Mouse (Mus musculus) heart, embryonic 12.5 days (tissue): Measurements from ENCODE around the gene Sept12. TPM values are rescaled to one million over a fixed set of nuclear protein-coding genes. Genes with fewer than 3 reads are reported as not detected.

ENCODE experiments used
- ATAC-seq: fragments of 200-750 bp; cut with Nextera tagmentation; 2 replicates; pipeline ENCODE4 v1.8.0; 2017; ENCODE audit warnings: moderate TSS enrichment, moderate library complexity; ENCODE audit not compliant: insufficient number of reproducible peaks, low FRiP score
- H3K27ac ChIP-seq: fragments of 300-500 bp; sonication (generic); 2 replicates; pipeline ENCODE4 v1.5.1; 2016; ENCODE audit warnings: mild to moderate bottlenecking, moderate library complexity; ENCODE audit not compliant: poor library complexity, severe bottlenecking
- H3K27me3 ChIP-seq: fragments of 300-500 bp; sonication (generic); replicated peaks from 2 replicates; pipeline ENCODE4 v1.6.1; 2016; ENCODE audit warnings: mild to moderate bottlenecking, moderate library complexity
- H3K36me3 ChIP-seq: fragments of 300-500 bp; sonication (generic); 2 replicates; pipeline ENCODE4 v1.6.1; 2016; ENCODE audit warnings: mild to moderate bottlenecking, moderate library complexity
- H3K4me1 ChIP-seq: fragments of 300-500 bp; sonication (generic); replicated peaks from 2 replicates; pipeline ENCODE4 v1.6.1; 2016; ENCODE audit warnings: mild to moderate bottlenecking
- H3K4me2 ChIP-seq: fragments of 300-500 bp; sonication (generic); 2 replicates; pipeline ENCODE4 v1.6.1; 2016; ENCODE audit warnings: mild to moderate bottlenecking, moderate library complexity
- H3K4me3 ChIP-seq: fragments of 300-500 bp; sonication (generic); 2 replicates; pipeline ENCODE4 v1.5.1; 2016; ENCODE audit warnings: mild to moderate bottlenecking
- H3K9ac ChIP-seq: fragments of 300-500 bp; sonication (generic); 2 replicates; pipeline ENCODE4 v1.6.1; 2016; ENCODE audit warnings: mild to moderate bottlenecking, moderate library complexity
- H3K9me3 ChIP-seq: fragments of 300-500 bp; sonication (generic); replicated peaks from 2 replicates; pipeline ENCODE4 v1.6.1; 2016; ENCODE audit warnings: mild to moderate bottlenecking, moderate library complexity
- WGBS: fragments of 180-500 bp; shearing (Covaris S2); methylation state at CpG from one replicate; pipeline ENCODE4 v1.1.7; 2016; 5-methylcytosine and 5-hydroxymethylcytosine counted together
- polyA plus RNA-seq: library from polyadenylated mRNA; unstranded; fragments of >200 nt; fragmentation: Nextera tagmentation; extraction: Ambion mirVana; gene quantifications from 2 replicates; pipeline ENCODE4 v1.2.1, GENCODE M21; 2016

The Sept12 gene
- polyA plus RNA-seq, 1 experiment from 2014 or later = not detected

- Histone ChIP-seq H3K9ac (no peak overlapping the region), H3K4me1 (peaks cover 23% of the 10 kb centered on the region), H3K27ac (no peak overlapping the region), H3K36me3 (no peaks in the 10 kb centered on the region), H3K9me3 (no peaks in the 10 kb centered on the region), H3K4me2 (no peak overlapping the region), H3K4me3 (no peak overlapping the region), H3K27me3 (no peaks in the 10 kb centered on the region)
- 80% methylated on average over 5 of the region's 5 CpGs for WGBS
- ATAC-seq = no peak
Observed at GRCm38 (mm10) chr16:4974521-4974920, 23.1 kb downstream of the Sept12 start.

- no peak overlapping the region for H3K4me3 ChIP-seq
- 44% methylated on average over 4 of the region's 4 CpGs for WGBS
- H3K9me3 ChIP-seq = no peaks in the 10 kb centered on the region
- no peaks in the 10 kb centered on the region for H3K36me3 ChIP-seq
- no peaks in the 10 kb centered on the region for H3K27me3 ChIP-seq
- no peak overlapping the region for H3K27ac ChIP-seq
- no peak overlapping the region for H3K4me2 ChIP-seq
- peaks cover 7% of the 10 kb centered on the region; the same call in 1 of the 2 replicates for H3K4me1 ChIP-seq
- no peak for ATAC-seq
- H3K9ac ChIP-seq = no peak overlapping the region
Observed at GRCm38 (mm10) chr16:4971626-4972025, 26.0 kb downstream of the Sept12 start.

- 76% methylated on average over 5 of the region's 5 CpGs for WGBS
- Histone ChIP-seq H3K9me3 (no peaks in the 10 kb centered on the region), H3K4me1 (peaks cover 11% of the 10 kb centered on the region), H3K36me3 (no peaks in the 10 kb centered on the region), H3K27ac (no peak overlapping the region), H3K9ac (no peak overlapping the region), H3K4me2 (no peak overlapping the region), H3K4me3 (no peak overlapping the region), H3K27me3 (no peaks in the 10 kb centered on the region)
- ATAC-seq = no peak
Observed at GRCm38 (mm10) chr16:4969055-4969843, 28.4 kb downstream of the Sept12 start.

- Histone ChIP-seq H3K27me3 (no peaks in the 10 kb centered on the region), H3K4me2 (no peak overlapping the region), H3K9ac (no peak overlapping the region), H3K27ac (no peak overlapping the region), H3K4me1 (peaks cover 12% of the 10 kb centered on the region), H3K9me3 (no peaks in the 10 kb centered on the region), H3K36me3 (no peaks in the 10 kb centered on the region), H3K4me3 (no peak overlapping the region)
- WGBS = 75% methylated on average over 3 of the region's 3 CpGs
- no peak for ATAC-seq
Observed at GRCm38 (mm10) chr16:4968426-4968825, 29.2 kb downstream of the Sept12 start.

- Histone ChIP-seq H3K9me3 (no peaks in the 10 kb centered on the region), H3K4me3 (peak overlapping the region; percentile 69; the same call in 1 of the 2 replicates), H3K27me3 (no peaks in the 10 kb centered on the region), H3K27ac (no peak overlapping the region), H3K4me2 (peak overlapping the region; percentile 88), H3K4me1 (peaks cover 17% of the 10 kb centered on the region), H3K36me3 (no peaks in the 10 kb centered on the region), H3K9ac (no peak overlapping the region)
- WGBS = 83% methylated on average over 8 of the region's 8 CpGs
- ATAC-seq = no peak
Observed at GRCm38 (mm10) chr16:4965392-4966129, 32.1 kb downstream of the Sept12 start.

- 25% methylated on average over 13 of the region's 13 CpGs for WGBS
- Histone ChIP-seq H3K36me3 (peaks cover 5% of the 10 kb centered on the region; the same call in 1 of the 2 replicates), H3K4me1 (peaks cover 17% of the 10 kb centered on the region), H3K4me3 (peak overlapping the region; percentile 69), H3K9me3 (no peaks in the 10 kb centered on the region), H3K27ac (peak overlapping the region; percentile 6; the same call in 1 of the 2 replicates), H3K9ac (peak overlapping the region; percentile 77), H3K4me2 (peak overlapping the region; percentile 88), H3K27me3 (no peaks in the 10 kb centered on the region)
- peak; percentile 3 for ATAC-seq
Observed at GRCm38 (mm10) chr16:4964731-4965391, 32.8 kb downstream of the Sept12 start.

- Histone ChIP-seq H3K9me3 (no peaks in the 10 kb centered on the region), H3K27ac (peak within 1 kb of the TSS; percentile 24), H3K36me3 (peaks cover 10% of the 10 kb centered on the region; the same call in 1 of the 2 replicates), H3K9ac (peak within 1 kb of the TSS; percentile 85), H3K4me3 (peak within 1 kb of the TSS; percentile 69), H3K4me2 (peak within 1 kb of the TSS; percentile 88), H3K4me1 (peaks cover 17% of the 10 kb centered on the region), H3K27me3 (no peaks in the 10 kb centered on the region)
- ATAC-seq = peak; percentile 98
- WGBS = under 1% methylated on average over 76 of the region's 76 CpGs
Observed at GRCm38 (mm10) chr16:4963797-4964709, 33.6 kb downstream of the Sept12 start, which contains the start of gene Anks3. Gene Anks3 (minus strand): TSS chr16:4964205.

- no peak overlapping the region for H3K27ac ChIP-seq
- H3K9ac ChIP-seq = peak overlapping the region; percentile 85
- no peak for ATAC-seq
- no peaks in the 10 kb centered on the region for H3K9me3 ChIP-seq
- peaks cover 11% of the 10 kb centered on the region; the same call in 1 of the 2 replicates for H3K36me3 ChIP-seq
- no peaks in the 10 kb centered on the region for H3K27me3 ChIP-seq
- H3K4me2 ChIP-seq = peak overlapping the region; percentile 88
- WGBS = 38% methylated on average over 9 of the region's 9 CpGs
- peak overlapping the region; percentile 69 for H3K4me3 ChIP-seq
- H3K4me1 ChIP-seq = peaks cover 17% of the 10 kb centered on the region
Observed at GRCm38 (mm10) chr16:4963346-4963745, 34.3 kb downstream of the Sept12 start.

GRCm38 (mm10) chr16:4960260-4960659 is 37.4 kb downstream of the Sept12 start:
- Histone ChIP-seq H3K9me3 (no peaks in the 10 kb centered on the region), H3K9ac (no peak overlapping the region), H3K36me3 (peaks cover 37% of the 10 kb centered on the region), H3K4me3 (no peak overlapping the region), H3K27me3 (no peaks in the 10 kb centered on the region), H3K4me1 (peaks cover 16% of the 10 kb centered on the region), H3K27ac (no peak overlapping the region), H3K4me2 (no peak overlapping the region)
- no peak for ATAC-seq
- 86% methylated on average over 8 of the region's 8 CpGs for WGBS

GRCm38 (mm10) chr16:4957446-4957845 is 40.2 kb downstream of the Sept12 start:
- ATAC-seq = no peak
- 87% methylated on average over 3 of the region's 3 CpGs for WGBS

More at GRCm38 (mm10) chr16:4957446-4957845, 40.2 kb downstream of the Sept12 start:
- Histone ChIP-seq H3K4me1 (peaks cover 4% of the 10 kb centered on the region), H3K9ac (no peak overlapping the region), H3K4me2 (no peak overlapping the region), H3K27ac (no peak overlapping the region), H3K27me3 (no peaks in the 10 kb centered on the region), H3K9me3 (no peaks in the 10 kb centered on the region), H3K4me3 (no peak overlapping the region), H3K36me3 (peaks cover 64% of the 10 kb centered on the region)
